Mouse (Mus musculus): ENCODE results near the gene Hoxa11. TPM values are rescaled to one million over a fixed set of nuclear protein-coding genes. Genes with fewer than 3 reads are reported as not detected.

Gene Hoxa11
- polyA plus RNA-seq, 1 experiment from 2014 or later, result 27.9 TPM

DNA sequence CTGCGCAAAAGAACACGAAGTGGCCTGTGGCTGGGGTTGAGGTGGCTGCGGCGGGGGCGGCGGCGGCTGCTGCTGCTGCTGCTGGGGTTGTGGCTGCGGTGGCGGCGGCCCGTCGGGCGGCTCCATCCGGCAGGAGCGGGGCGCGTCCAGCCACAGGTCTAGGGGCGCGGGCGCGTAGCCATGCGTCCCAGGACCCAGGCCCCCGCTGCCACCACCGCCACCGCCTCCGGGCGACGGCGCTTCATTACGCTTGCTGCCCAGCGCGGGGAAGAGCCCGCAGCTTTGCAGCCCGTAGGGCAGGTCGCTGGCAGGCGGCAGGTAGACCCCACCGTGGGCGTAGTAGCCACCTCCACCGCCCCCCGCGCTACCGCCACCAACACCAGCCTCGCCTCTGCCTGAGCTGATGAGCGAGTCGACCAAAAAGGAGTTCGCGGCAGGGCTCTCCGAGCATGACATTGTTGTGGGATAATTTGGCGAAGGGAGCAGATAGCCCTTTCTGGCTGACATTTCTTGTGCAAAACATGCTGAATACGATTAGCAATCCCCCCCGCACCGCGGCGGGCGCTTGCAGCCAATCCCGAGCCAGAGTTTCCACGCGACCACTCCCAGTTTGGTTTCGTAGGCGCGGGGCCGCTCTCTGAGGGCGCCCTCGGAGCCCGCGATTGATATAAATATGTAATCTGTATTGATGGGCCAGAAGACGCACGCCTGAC is 11.0 kb downstream of the Hoxa11 start:
- Histone ChIP-seq H3K4me3 (ENCODE audit: low read length) (peak overlapping the region; percentile 83), H3K36me3 (ENCODE audit: insufficient read depth, low read length) (peaks cover 7% of the 10 kb centered on the region; the same call in 1 of the 2 replicates), H3K9me3 (ENCODE audit: low read length) (no peaks in the 10 kb centered on the region), H3K27me3 (ENCODE audit: insufficient read depth, low read length) (no peaks in the 10 kb centered on the region), H3K4me2 (replicated peaks; ENCODE audit: low read depth, low read length) (peak overlapping the region; percentile 84), H3K27ac (ENCODE audit: low read length) (peak overlapping the region; percentile 86), H3K4me1 (ENCODE audit: insufficient read depth, low read length) (peaks cover 22% of the 10 kb centered on the region), H3K9ac (replicated peaks; ENCODE audit: low read length) (peak overlapping the region; percentile 99)
- 1% methylated on average over 66 of the region's 68 CpGs for WGBS
- peak; percentile 57; the same call in 1 of the 2 replicates for ATAC-seq (ENCODE audit: low FRiP score, low TSS enrichment)

DNA sequence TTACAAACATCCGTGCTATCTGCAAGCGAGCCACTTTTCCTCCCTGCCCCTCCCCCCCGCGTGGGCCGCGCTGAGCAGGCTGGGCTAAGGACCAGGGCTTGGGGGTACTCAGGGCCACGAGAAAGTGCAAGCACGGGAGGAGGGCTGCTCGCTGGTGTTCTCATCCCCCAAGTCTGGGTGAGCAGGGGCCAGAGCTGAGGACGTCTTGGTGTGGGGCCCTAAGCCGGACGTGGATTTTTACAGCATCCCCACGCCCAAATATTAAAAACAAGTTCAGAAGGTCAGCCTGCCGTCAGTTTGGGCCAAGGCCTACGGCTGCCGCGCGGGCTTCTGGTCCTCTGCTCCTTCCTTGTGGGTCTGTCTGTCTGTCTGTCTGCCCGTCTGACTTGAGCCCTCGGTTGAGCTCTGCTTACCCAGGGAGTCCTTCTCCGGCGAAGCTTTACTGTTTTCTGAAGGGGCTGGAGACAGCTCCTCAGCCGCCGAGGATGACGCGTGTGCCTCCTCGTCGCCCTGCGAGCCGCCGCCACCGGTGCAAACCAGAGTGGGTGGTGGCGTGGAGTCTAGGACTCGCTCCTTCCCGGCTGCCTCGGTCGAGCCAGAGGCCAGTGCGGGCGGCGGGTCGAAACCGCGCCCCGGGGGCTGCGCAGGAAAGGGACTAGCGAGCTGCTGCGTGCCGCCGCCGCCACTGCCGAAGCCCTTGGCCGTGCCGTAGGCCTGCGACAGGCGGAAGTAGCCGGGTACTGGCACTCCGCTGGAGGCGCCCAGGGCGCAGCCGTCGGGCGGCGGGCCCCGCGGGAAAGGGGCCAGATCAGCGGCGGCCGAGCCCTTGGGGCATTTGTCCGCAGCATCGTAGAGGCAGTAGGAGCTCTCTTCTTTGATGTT is 11.8 kb downstream of the Hoxa11 start:
- H3K9ac ChIP-seq (replicated peaks; ENCODE audit: low read length), result peak overlapping the region; percentile 99
- ATAC-seq (ENCODE audit: low FRiP score, low TSS enrichment), result peak; percentile 60
- H3K4me1 ChIP-seq (ENCODE audit: insufficient read depth, low read length), result peaks cover 22% of the 10 kb centered on the region
- H3K9me3 ChIP-seq (ENCODE audit: low read length), result no peaks in the 10 kb centered on the region
- H3K27me3 ChIP-seq (ENCODE audit: insufficient read depth, low read length), result no peaks in the 10 kb centered on the region
- H3K4me2 ChIP-seq (replicated peaks; ENCODE audit: low read depth, low read length), result peak overlapping the region; percentile 84
- H3K36me3 ChIP-seq (ENCODE audit: insufficient read depth, low read length), result peaks cover 7% of the 10 kb centered on the region; the same call in 1 of the 2 replicates
- under 1% methylated on average over 70 of the region's 70 CpGs for WGBS
- peak overlapping the region; percentile 86 for H3K27ac ChIP-seq (ENCODE audit: low read length)
- H3K4me3 ChIP-seq (ENCODE audit: low read length), result peak overlapping the region; percentile 83

DNA sequence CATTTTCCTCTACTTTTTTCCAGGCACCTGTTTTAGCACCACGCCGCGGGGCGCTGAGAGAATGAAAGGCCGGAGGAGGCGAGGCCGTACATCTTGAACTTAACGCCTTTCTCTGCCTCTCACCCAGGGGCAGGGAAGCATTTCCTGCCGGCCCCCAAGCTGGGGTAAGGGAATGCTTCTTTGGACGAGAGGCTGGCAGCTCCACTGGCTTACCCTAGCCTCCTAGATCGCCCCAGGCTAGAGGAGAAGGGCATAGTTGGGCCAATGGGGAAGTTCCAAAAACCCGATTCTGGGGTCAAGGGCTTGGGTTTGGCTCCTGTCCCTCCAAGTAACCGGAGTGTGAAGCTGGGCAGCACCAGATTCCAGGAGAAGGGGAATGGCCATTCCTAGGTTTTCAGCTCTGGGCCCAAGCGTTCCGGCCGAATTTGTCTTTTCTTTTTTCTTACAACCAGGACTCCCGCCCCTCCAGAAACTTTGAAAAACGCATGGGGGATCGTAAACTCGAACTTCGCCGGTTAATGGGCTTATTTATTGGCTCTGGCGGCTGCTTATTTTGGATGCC is 12.5 kb downstream of the Hoxa11 start:
- 1% methylated on average over 23 of the region's 23 CpGs for WGBS
- peak overlapping the region; percentile 86 for H3K27ac ChIP-seq (ENCODE audit: low read length)
- no peaks in the 10 kb centered on the region for H3K9me3 ChIP-seq (ENCODE audit: low read length)
- H3K36me3 ChIP-seq (ENCODE audit: insufficient read depth, low read length), result peaks cover 7% of the 10 kb centered on the region; the same call in 1 of the 2 replicates
- H3K4me3 ChIP-seq (ENCODE audit: low read length), result peak overlapping the region; percentile 83
- peak overlapping the region; percentile 99 for H3K9ac ChIP-seq (replicated peaks; ENCODE audit: low read length)
- H3K4me1 ChIP-seq (ENCODE audit: insufficient read depth, low read length), result peaks cover 25% of the 10 kb centered on the region
- H3K4me2 ChIP-seq (replicated peaks; ENCODE audit: low read depth, low read length), result peak overlapping the region; percentile 84
- H3K27me3 ChIP-seq (ENCODE audit: insufficient read depth, low read length), result no peaks in the 10 kb centered on the region
- ATAC-seq (ENCODE audit: low FRiP score, low TSS enrichment), result no peak

DNA sequence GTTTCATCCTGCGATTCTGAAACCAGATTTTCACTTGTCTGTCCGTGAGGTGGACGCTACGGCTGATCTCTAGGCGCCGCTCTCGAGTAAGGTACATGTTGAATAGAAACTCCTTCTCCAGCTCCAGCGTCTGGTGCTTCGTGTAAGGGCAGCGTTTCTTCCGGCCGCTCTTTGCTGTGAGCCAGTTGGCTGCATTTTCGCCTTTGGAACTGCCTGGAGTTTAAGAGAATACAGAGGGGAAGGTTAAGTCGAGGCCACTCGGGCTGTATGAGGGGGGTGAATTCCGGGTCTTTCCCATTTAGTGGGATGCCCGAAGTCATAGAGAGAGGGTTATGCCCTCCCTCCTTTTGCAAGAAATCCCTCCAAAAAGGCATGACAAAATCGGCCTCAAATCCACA is 13.0 kb downstream of the Hoxa11 start:
- Histone ChIP-seq H3K27me3 (ENCODE audit: insufficient read depth, low read length) (no peaks in the 10 kb centered on the region), H3K4me2 (replicated peaks; ENCODE audit: low read depth, low read length) (peak overlapping the region; percentile 84), H3K9ac (replicated peaks; ENCODE audit: low read length) (peak overlapping the region; percentile 99), H3K4me3 (ENCODE audit: low read length) (peak overlapping the region; percentile 83), H3K4me1 (ENCODE audit: insufficient read depth, low read length) (peaks cover 30% of the 10 kb centered on the region), H3K9me3 (ENCODE audit: low read length) (no peaks in the 10 kb centered on the region), H3K27ac (ENCODE audit: low read length) (peak overlapping the region; percentile 86), H3K36me3 (ENCODE audit: insufficient read depth, low read length) (peaks cover 7% of the 10 kb centered on the region; the same call in 1 of the 2 replicates)
- ATAC-seq (ENCODE audit: low FRiP score, low TSS enrichment), result no peak
- WGBS, result under 1% methylated on average over 18 of the region's 18 CpGs

DNA sequence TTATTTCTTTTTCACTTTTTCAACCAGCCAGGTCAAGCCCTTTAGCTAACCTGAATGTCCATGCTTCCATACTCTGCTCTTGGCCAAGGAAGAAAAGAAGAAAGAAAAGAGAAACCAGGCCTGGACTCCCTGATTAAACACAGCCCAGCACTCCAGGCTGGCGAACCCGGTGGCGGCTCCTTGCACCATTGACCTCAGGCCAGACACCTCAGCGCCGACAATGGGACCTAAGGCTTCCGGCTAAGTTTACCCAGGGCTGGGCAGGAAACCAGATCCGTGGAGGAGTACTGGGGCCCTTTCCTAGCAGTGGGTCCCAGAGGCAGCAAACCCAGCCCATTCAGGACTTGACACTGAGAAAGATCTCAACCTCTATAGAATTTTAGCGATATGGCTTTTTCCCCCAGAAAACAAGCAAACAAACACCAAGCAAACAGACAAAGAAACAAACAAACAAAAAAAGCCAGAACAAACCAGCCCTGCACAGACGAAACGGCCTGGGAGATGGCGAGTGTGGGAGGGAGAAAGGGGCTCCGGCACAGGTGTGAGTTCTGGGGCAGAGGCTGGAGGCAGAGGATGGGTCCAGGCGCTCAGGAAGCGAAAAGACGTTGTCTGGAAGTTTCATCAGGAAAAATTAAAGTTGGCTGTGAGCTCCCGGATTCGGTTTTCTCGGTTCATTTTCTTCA is 13.6 kb downstream of the Hoxa11 start:
- peak overlapping the region; percentile 86 for H3K27ac ChIP-seq (ENCODE audit: low read length)
- ATAC-seq (ENCODE audit: low FRiP score, low TSS enrichment), result no peak
- H3K36me3 ChIP-seq (ENCODE audit: insufficient read depth, low read length), result peaks cover 7% of the 10 kb centered on the region; the same call in 1 of the 2 replicates
- peak overlapping the region; percentile 84 for H3K4me2 ChIP-seq (replicated peaks; ENCODE audit: low read depth, low read length)
- under 1% methylated on average over 18 of the region's 18 CpGs for WGBS
- H3K27me3 ChIP-seq (ENCODE audit: insufficient read depth, low read length), result no peaks in the 10 kb centered on the region
- H3K9ac ChIP-seq (replicated peaks; ENCODE audit: low read length), result peak overlapping the region; percentile 99
- no peaks in the 10 kb centered on the region for H3K9me3 ChIP-seq (ENCODE audit: low read length)
- H3K4me3 ChIP-seq (ENCODE audit: low read length), result peak overlapping the region; percentile 83
- peaks cover 33% of the 10 kb centered on the region for H3K4me1 ChIP-seq (ENCODE audit: insufficient read depth, low read length)

DNA sequence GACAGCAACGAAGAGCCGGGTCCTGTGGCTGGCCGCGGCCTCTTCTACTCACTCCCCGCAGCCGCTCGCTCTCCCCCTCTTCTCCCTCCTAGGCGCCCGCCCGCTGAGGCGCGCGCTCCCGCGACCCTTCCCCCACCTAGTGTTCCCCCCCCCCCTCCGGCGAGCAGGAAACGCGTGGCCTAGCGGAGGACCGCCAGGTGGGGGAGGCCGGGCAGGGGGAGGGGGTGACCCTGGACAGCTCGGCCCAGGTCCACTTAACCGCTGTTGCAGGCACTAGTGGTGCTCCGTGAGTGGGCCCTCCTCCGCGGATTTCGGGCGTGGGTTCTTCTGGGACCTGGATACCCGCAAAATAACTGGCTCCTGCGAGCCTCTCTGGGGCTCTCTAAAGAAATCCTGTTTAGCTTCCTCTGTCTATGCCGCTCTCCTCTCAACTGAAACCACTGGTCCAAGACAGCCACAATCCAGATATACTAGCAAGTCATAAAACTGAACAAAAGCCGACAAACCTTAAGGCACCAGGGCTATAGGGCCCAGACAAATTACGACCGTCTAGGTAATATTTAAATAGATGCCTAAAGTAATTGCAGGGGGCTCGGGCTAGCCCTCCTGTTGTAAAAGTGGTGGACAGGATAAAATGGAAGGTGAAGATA is 15.0 kb downstream of the Hoxa11 start, which contains the start of gene Hoxa9:
Gene Hoxa9 (minus strand): TSS at position 574 of the 650 bp plus-strand sequence.
- peaks cover 7% of the 10 kb centered on the region; the same call in 1 of the 2 replicates for H3K36me3 ChIP-seq (ENCODE audit: insufficient read depth, low read length)
- no peaks in the 10 kb centered on the region for H3K27me3 ChIP-seq (ENCODE audit: insufficient read depth, low read length)
- peak; percentile 52 for ATAC-seq (ENCODE audit: low FRiP score, low TSS enrichment)
- WGBS, result 1% methylated on average over 16 of the region's 36 CpGs
- H3K9me3 ChIP-seq (ENCODE audit: low read length), result no peaks in the 10 kb centered on the region
- peak within 1 kb of the TSS; percentile 99 for H3K9ac ChIP-seq (replicated peaks; ENCODE audit: low read length)
- H3K4me2 ChIP-seq (replicated peaks; ENCODE audit: low read depth, low read length), result peak within 1 kb of the TSS; percentile 84
- H3K4me3 ChIP-seq (ENCODE audit: low read length), result peak within 1 kb of the TSS; percentile 83
- peaks cover 19% of the 10 kb centered on the region for H3K4me1 ChIP-seq (ENCODE audit: insufficient read depth, low read length)
- peak within 1 kb of the TSS; percentile 97 for H3K27ac ChIP-seq (ENCODE audit: low read length)

DNA sequence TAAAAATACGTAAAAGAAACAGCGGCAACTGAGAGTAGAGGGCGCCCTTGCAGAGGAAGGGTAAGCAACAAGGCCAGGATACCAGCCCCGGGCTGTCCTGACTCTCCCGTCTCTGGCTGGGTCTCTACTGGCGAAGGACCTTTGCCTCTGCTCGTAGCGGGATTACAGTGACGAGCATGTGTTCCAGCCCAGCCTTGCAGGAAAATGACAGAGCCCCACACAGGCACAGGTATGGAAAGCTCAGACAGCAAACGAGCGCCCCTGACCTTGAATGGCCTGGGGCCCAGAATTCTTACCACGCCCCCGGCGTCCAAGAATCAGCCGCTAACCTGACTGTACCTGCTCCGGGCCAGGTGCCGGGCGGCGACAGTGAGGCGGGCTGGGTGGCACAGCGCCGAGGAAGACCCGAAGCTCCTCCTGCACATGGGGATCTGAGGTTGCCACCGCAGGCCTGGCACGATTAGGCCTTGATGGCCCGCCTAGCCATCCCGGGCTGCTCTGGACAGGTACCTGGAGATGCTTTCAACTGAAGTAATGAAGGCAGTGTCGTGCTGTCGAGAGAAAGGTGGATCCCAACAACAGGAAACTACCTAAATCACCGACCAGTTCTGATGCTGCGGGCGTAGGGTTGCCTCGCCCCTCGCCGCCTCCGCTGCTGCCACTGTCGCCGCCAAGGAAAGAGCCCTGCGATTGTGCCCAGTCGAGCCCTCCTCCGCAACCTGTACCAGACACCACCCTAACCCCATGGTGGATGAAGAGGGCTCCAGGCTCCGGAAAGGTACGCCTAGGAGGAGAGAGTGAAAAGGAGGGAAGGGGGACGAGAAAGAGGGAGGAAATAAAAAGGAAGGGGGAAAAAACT is 15.8 kb downstream of the Hoxa11 start:
- Histone ChIP-seq H3K27me3 (ENCODE audit: insufficient read depth, low read length) (no peaks in the 10 kb centered on the region), H3K36me3 (ENCODE audit: insufficient read depth, low read length) (peaks cover 7% of the 10 kb centered on the region; the same call in 1 of the 2 replicates), H3K4me1 (ENCODE audit: insufficient read depth, low read length) (peaks cover 11% of the 10 kb centered on the region), H3K9me3 (ENCODE audit: low read length) (no peaks in the 10 kb centered on the region), H3K9ac (replicated peaks; ENCODE audit: low read length) (peak overlapping the region; percentile 91), H3K27ac (ENCODE audit: low read length) (peak overlapping the region; percentile 97), H3K4me3 (ENCODE audit: low read length) (peak overlapping the region; percentile 69), H3K4me2 (replicated peaks; ENCODE audit: low read depth, low read length) (peak overlapping the region; percentile 83)
- ATAC-seq (ENCODE audit: low FRiP score, low TSS enrichment), result no peak
- under 1% methylated on average over 43 of the region's 44 CpGs for WGBS

Measured in kidney, embryonic 16.5 days (tissue).